Mouse (Mus musculus) small intestine, adult 2 months (tissue): ENCODE results near the gene Plcb4.

ENCODE experiments used
- CTCF ChIP-seq: fragments of 200-500 bp; IDR thresholded peaks from 2 replicates; pipeline ENCODE4 v1.5.1; 2012; ENCODE audit warnings: low read depth, mild to moderate bottlenecking, control low read depth, inconsistent platforms, low read length, moderate library complexity, mixed read lengths; ENCODE audit not compliant: insufficient replicate concordance, insufficient read length; ENCODE audit errors: extremely low read depth
- POLR2A ChIP-seq: fragments of 200-500 bp; IDR thresholded peaks from 2 replicates; pipeline ENCODE4 v1.6.1; 2012; ENCODE audit warnings: low read depth, mild to moderate bottlenecking, control low read depth, inconsistent platforms, low read length, moderate library complexity

- no peak for TF ChIP-seq CTCF
- no peak for TF ChIP-seq POLR2A
Measured at GRCm38 (mm10) chr2:135904791-135905190, 246.0 kb downstream of the Plcb4 start.
